Mouse (Mus musculus) heart, adult 8-10 months (tissue): ENCODE results near the gene Gbf1. TPM values are rescaled to one million over a fixed set of nuclear protein-coding genes. Genes with fewer than 3 reads are reported as not detected.
"Not testable (repeated sequence)": the region's sequence is repeated elsewhere in the genome, so short reads cannot be mapped to it uniquely, and the experiment has no call there.

Source experiments
- DNase-seq: peaks from one replicate; pipeline ENCODE4 v3.0.0; 2022; ENCODE audit warnings: low spot score
- total RNA-seq, 4 experiments: library from RNA; stranded (reverse); gene quantifications; 2 replicates each; pipeline ENCODE4 v1.2.4; 2022

The Gbf1 gene
- total RNA-seq, 4 experiments from 2014 or later, result 37.7 to 45.6 (median 41.9) TPM

- peak; percentile 14 for DNase-seq
Observed at GRCm38 (mm10) chr19:46147511-46148371, 4.6 kb upstream of the Gbf1 start, which contains the start of gene Pitx3. Pitx3 (minus strand) TSS chr19:46148326.

GRCm38 (mm10) chr19:46148372-46148760 lies 3.9 kb upstream of the Gbf1 start:
- peak; percentile 85 for DNase-seq

- no peak for DNase-seq
Observed at GRCm38 (mm10) chr19:46149091-46149490, 3.2 kb upstream of the Gbf1 start.

- DNase-seq, result no peak
Observed at GRCm38 (mm10) chr19:46165950-46166349, 13.6 kb downstream of the Gbf1 start.

- not testable (repeated sequence) for DNase-seq
Observed at GRCm38 (mm10) chr19:46167169-46167568, 14.9 kb downstream of the Gbf1 start.

- DNase-seq, result no peak
Observed at GRCm38 (mm10) chr19:46169396-46169795, 17.1 kb downstream of the Gbf1 start.

GRCm38 (mm10) chr19:46169913-46170312 lies 17.6 kb downstream of the Gbf1 start:
- DNase-seq, result no peak

- DNase-seq, result no peak
Observed at GRCm38 (mm10) chr19:46172541-46172940, 20.2 kb downstream of the Gbf1 start.

- no peak for DNase-seq
Observed at GRCm38 (mm10) chr19:46175173-46175572, 22.9 kb downstream of the Gbf1 start.

GRCm38 (mm10) chr19:46177046-46177445 lies 24.7 kb downstream of the Gbf1 start:
- DNase-seq, result no peak

- DNase-seq, result no peak
Observed at GRCm38 (mm10) chr19:46180274-46180673, 28.0 kb downstream of the Gbf1 start.

GRCm38 (mm10) chr19:46182241-46182640 lies 29.9 kb downstream of the Gbf1 start:
- no peak for DNase-seq

- DNase-seq, result peak; percentile 47
Observed at GRCm38 (mm10) chr19:46186611-46187010, 34.3 kb downstream of the Gbf1 start.

GRCm38 (mm10) chr19:46187203-46187602 lies 34.9 kb downstream of the Gbf1 start:
- no peak for DNase-seq

- no peak for DNase-seq
Observed at GRCm38 (mm10) chr19:46198293-46198692, 46.0 kb downstream of the Gbf1 start.

- DNase-seq, result no peak
Observed at GRCm38 (mm10) chr19:46198891-46199290, 46.6 kb downstream of the Gbf1 start.

GRCm38 (mm10) chr19:46204166-46204565 lies 51.9 kb downstream of the Gbf1 start:
- DNase-seq, result no peak

GRCm38 (mm10) chr19:46205680-46206079 lies 53.4 kb downstream of the Gbf1 start:
- no peak for DNase-seq

- DNase-seq, result no peak
Observed at GRCm38 (mm10) chr19:46210951-46211350, 58.6 kb downstream of the Gbf1 start.

- DNase-seq, result no peak
Observed at GRCm38 (mm10) chr19:46214541-46214940, 62.2 kb downstream of the Gbf1 start.

- DNase-seq, result peak; percentile 18
Observed at GRCm38 (mm10) chr19:46215401-46215800, 63.1 kb downstream of the Gbf1 start.

- no peak for DNase-seq
Observed at GRCm38 (mm10) chr19:46216716-46217115, 64.4 kb downstream of the Gbf1 start.

- not testable (repeated sequence) for DNase-seq
Observed at GRCm38 (mm10) chr19:46217347-46217746, 65.0 kb downstream of the Gbf1 start.
